Mouse (Mus musculus): ENCODE data around the gene Rai14.

Rai14 gene

GRCm38 (mm10) chr15:10714409-10715138 is at the start of gene Rai14:
Gene Rai14 (minus strand): TSS chr15:10714624.
- peak; percentile 21 to 45 for DNase-seq (ENCODE audit: low spot score in 2 of 2)

GRCm38 (mm10) chr15:10761441-10761840 is 47.0 kb upstream of the Rai14 start:
- DNase-seq (ENCODE audit: low spot score in 2 of 2): no peak

GRCm38 (mm10) chr15:10760006-10760405 is 45.6 kb upstream of the Rai14 start:
- no peak for DNase-seq (ENCODE audit: low spot score in 2 of 2)

GRCm38 (mm10) chr15:10759440-10759839 is 45.0 kb upstream of the Rai14 start:
- DNase-seq (ENCODE audit: low spot score in 2 of 2): no peak

- no peak for DNase-seq (ENCODE audit: low spot score in 2 of 2)
These were observed 44.4 kb upstream of the Rai14 start for GRCm38 (mm10) chr15:10758808-10759207.

GRCm38 (mm10) chr15:10751141-10751540 is 36.7 kb upstream of the Rai14 start:
- DNase-seq (ENCODE audit: low spot score in 2 of 2): no peak

- peak in 1 of 2 experiments; percentile 26 for DNase-seq (ENCODE audit: low spot score in 2 of 2)
These were observed 35.9 kb upstream of the Rai14 start for GRCm38 (mm10) chr15:10750339-10750738.

GRCm38 (mm10) chr15:10749678-10750077 is 35.3 kb upstream of the Rai14 start:
- DNase-seq (ENCODE audit: low spot score in 2 of 2): no peak

GRCm38 (mm10) chr15:10747638-10748037 is 33.2 kb upstream of the Rai14 start:
- peak; percentile 41 to 54 for DNase-seq (ENCODE audit: low spot score in 2 of 2)

GRCm38 (mm10) chr15:10747226-10747625 is 32.8 kb upstream of the Rai14 start:
- no peak for DNase-seq (ENCODE audit: low spot score in 2 of 2)

GRCm38 (mm10) chr15:10746303-10747051 is 32.1 kb upstream of the Rai14 start:
- DNase-seq (ENCODE audit: low spot score in 2 of 2): no peak

GRCm38 (mm10) chr15:10742441-10742840 is 28.0 kb upstream of the Rai14 start:
- DNase-seq (ENCODE audit: low spot score in 2 of 2): no peak

- no peak for DNase-seq (ENCODE audit: low spot score in 2 of 2)
These were observed 24.9 kb upstream of the Rai14 start for GRCm38 (mm10) chr15:10739279-10739678.

GRCm38 (mm10) chr15:10738354-10739142 is 24.1 kb upstream of the Rai14 start:
- no peak for DNase-seq (ENCODE audit: low spot score in 2 of 2)

- no peak for DNase-seq (ENCODE audit: low spot score in 2 of 2)
These were observed 21.5 kb upstream of the Rai14 start for GRCm38 (mm10) chr15:10735948-10736347.

- DNase-seq (ENCODE audit: low spot score in 2 of 2): no peak
These were observed 20.8 kb upstream of the Rai14 start for GRCm38 (mm10) chr15:10735216-10735615.

GRCm38 (mm10) chr15:10731398-10731797 is 17.0 kb upstream of the Rai14 start:
- no peak for DNase-seq (ENCODE audit: low spot score in 2 of 2)

- no peak for DNase-seq (ENCODE audit: low spot score in 2 of 2)
These were observed 11.8 kb upstream of the Rai14 start for GRCm38 (mm10) chr15:10726272-10726671.

GRCm38 (mm10) chr15:10724857-10725256 is 10.4 kb upstream of the Rai14 start:
- no peak for DNase-seq (ENCODE audit: low spot score in 2 of 2)

GRCm38 (mm10) chr15:10723507-10723906 is 9.1 kb upstream of the Rai14 start:
- no peak for DNase-seq (ENCODE audit: low spot score in 2 of 2)

- DNase-seq (ENCODE audit: low spot score in 2 of 2): no peak
These were observed 8.4 kb upstream of the Rai14 start for GRCm38 (mm10) chr15:10722629-10723339.

Measured in right cerebral cortex, adult 2 months (tissue).